Mouse (Mus musculus) lung, adult 2 months (tissue): ENCODE measurements around the gene Serpina10.

Source experiments
- CTCF ChIP-seq: fragments of 200-500 bp; IDR thresholded peaks from 2 replicates; pipeline ENCODE4 v1.5.1; 2011; ENCODE audit warnings: mild to moderate bottlenecking, low read length, control low read depth; ENCODE audit not compliant: insufficient read depth
- POLR2A ChIP-seq: fragments of 200-500 bp; IDR thresholded peaks from 2 replicates; pipeline ENCODE4 v1.6.1; 2011; ENCODE audit warnings: low read depth, mild to moderate bottlenecking, control low read depth, low read length, borderline replicate concordance; ENCODE audit errors: extremely low read depth

DNA sequence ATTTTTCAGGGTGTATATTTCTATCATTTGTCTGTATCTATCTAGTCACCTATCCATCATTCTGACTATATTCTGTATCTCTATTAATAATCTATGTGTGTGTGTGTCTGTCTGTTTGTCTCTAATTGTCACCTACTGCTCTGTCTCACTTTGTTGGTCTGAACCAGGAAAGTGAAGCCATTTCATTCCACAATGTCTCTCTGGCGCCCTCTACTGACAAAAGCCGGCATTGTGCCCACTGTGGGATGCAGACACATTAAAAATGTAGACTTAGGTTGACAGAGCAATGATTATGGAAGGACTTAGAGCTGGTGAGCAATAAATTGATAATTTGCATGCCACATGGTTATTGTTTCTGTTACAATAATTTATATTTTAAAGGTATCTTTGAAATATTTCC lies 12.1 kb upstream of the Serpina10 start:
- TF ChIP-seq POLR2A: no peak
- peak; percentile 63 for TF ChIP-seq CTCF
